Mouse (Mus musculus) fibroblast of lung, adult 2 months (primary cell): ENCODE data around the gene 4931414P19Rik.
A peak's percentile ranks its signal among the peaks of the same experiment; 100 is the strongest.

Experiments used
- DNase-seq: peaks from one replicate; pipeline ENCODE4 v3.0.0-alpha.2; 2011; ENCODE audit warnings: low read depth

Gene 4931414P19Rik

GRCm38 (mm10) chr14:54583681-54584338 is 22.0 kb downstream of the 4931414P19Rik start:
- DNase-seq = no peak

- no peak for DNase-seq
Observed at GRCm38 (mm10) chr14:54582536-54582935, 23.3 kb downstream of the 4931414P19Rik start.

GRCm38 (mm10) chr14:54579638-54580037 is 26.2 kb downstream of the 4931414P19Rik start:
- DNase-seq = no peak

- DNase-seq = peak; percentile 70
Observed at GRCm38 (mm10) chr14:54578063-54578462, 27.7 kb downstream of the 4931414P19Rik start.

- DNase-seq = peak; percentile 65
Observed at GRCm38 (mm10) chr14:54577089-54577982, 28.5 kb downstream of the 4931414P19Rik start, which contains the start of gene Ajuba. Gene Ajuba, minus strand, starts transcription at chr14:54577558.

- DNase-seq = no peak
Observed at GRCm38 (mm10) chr14:54576241-54577088, 29.3 kb downstream of the 4931414P19Rik start.

- DNase-seq = no peak
Observed at GRCm38 (mm10) chr14:54575631-54576030, 30.2 kb downstream of the 4931414P19Rik start.

GRCm38 (mm10) chr14:54575031-54575430 is 30.8 kb downstream of the 4931414P19Rik start:
- DNase-seq = no peak

- DNase-seq = no peak
Observed at GRCm38 (mm10) chr14:54574253-54574652, 31.5 kb downstream of the 4931414P19Rik start.

GRCm38 (mm10) chr14:54572790-54573736 is 32.7 kb downstream of the 4931414P19Rik start:
- DNase-seq = peak; percentile 63

GRCm38 (mm10) chr14:54572122-54572521 is 33.7 kb downstream of the 4931414P19Rik start:
- DNase-seq = no peak

GRCm38 (mm10) chr14:54569451-54570392 is 36.1 kb downstream of the 4931414P19Rik start:
- no peak for DNase-seq

- DNase-seq = peak; percentile 53
Observed at GRCm38 (mm10) chr14:54568694-54569414, 36.9 kb downstream of the 4931414P19Rik start.

- DNase-seq = no peak
Observed at GRCm38 (mm10) chr14:54560527-54561242, 45.1 kb downstream of the 4931414P19Rik start.

GRCm38 (mm10) chr14:54557330-54557729 is 48.5 kb downstream of the 4931414P19Rik start:
- DNase-seq = no peak

- DNase-seq = peak; percentile 72
Observed at GRCm38 (mm10) chr14:54553975-54554769, 51.6 kb downstream of the 4931414P19Rik start, which contains the start of gene Haus4. Gene Haus4, minus strand, starts transcription at chr14:54554616.

GRCm38 (mm10) chr14:54553454-54553974 is 52.3 kb downstream of the 4931414P19Rik start:
- DNase-seq = peak; percentile 38
